Mouse (Mus musculus): Measurements from ENCODE around the gene Nxf1. TPM values are rescaled to one million over a fixed set of nuclear protein-coding genes. Genes with fewer than 3 reads are reported as not detected.
A peak's percentile ranks its signal among the peaks of the same experiment; 100 is the strongest.

The Nxf1 gene
- 10 to 100 TPM; 90.2 to 98.8 TPM for total RNA-seq (2021)
- long read RNA-seq, experiment 1, full-length matches to known transcripts: 77 of 118 reads
- long read RNA-seq, experiment 1, partial matches to known transcripts: 27 of 118 reads
- long read RNA-seq, experiment 1, other reads (novel, unspliced or antisense): 14 of 118 reads
- long read RNA-seq, experiment 2, full-length matches to known transcripts: 59 of 112 reads
- long read RNA-seq, experiment 2, partial matches to known transcripts: 35 of 112 reads
- long read RNA-seq, experiment 2, other reads (novel, unspliced or antisense): 18 of 112 reads

GRCm38 (mm10) chr19:8756635-8757387 lies at the start of gene Nxf1:
TSS of gene Nxf1 (plus strand) at chr19:8757073.
- peak within 1 kb of the TSS; percentile 93 for H3K4me3 ChIP-seq
- peak; percentile 93 to 94 for DNase-seq (ENCODE audit: extremely low spot score in 1 of 2, low spot score in 2 of 2)
- intact Hi-C loops (cut with DNase I): loop anchor here (1.0 kb wide), 1 partner anchor 17 kb away; the partner anchor contains the start of gene Tmem179b
- TF ChIP-seq CTCF (IDR thresholded peaks at IDR 0.05): no peak; the same call in 1 of the 2 replicates
- H3K27ac ChIP-seq: peak within 1 kb of the TSS; percentile 91

- Histone ChIP-seq H3K4me3 (no peak overlapping the region), H3K27ac (no peak overlapping the region)
- TF ChIP-seq CTCF (IDR thresholded peaks at IDR 0.05): no peak
Measured at GRCm38 (mm10) chr19:8708954-8709353, 47.9 kb upstream of the Nxf1 start.

GRCm38 (mm10) chr19:8710057-8710456 lies 46.8 kb upstream of the Nxf1 start:
- no peak for DNase-seq (ENCODE audit: extremely low spot score in 1 of 2, low spot score in 2 of 2)
- TF ChIP-seq CTCF (IDR thresholded peaks at IDR 0.05): no peak
- Histone ChIP-seq H3K4me3 (no peak overlapping the region), H3K27ac (no peak overlapping the region)
- intact Hi-C loops (cut with DNase I): no loop called here

More at GRCm38 (mm10) chr19:8708954-8709353, 47.9 kb upstream of the Nxf1 start:
- DNase-seq (ENCODE audit: extremely low spot score in 1 of 2, low spot score in 2 of 2): no peak
- intact Hi-C loops (cut with DNase I): no loop called here

- no peak for DNase-seq (ENCODE audit: extremely low spot score in 1 of 2, low spot score in 2 of 2)
- intact Hi-C loops (cut with DNase I): no loop called here
- H3K4me3 ChIP-seq: peak overlapping the region; percentile 88
- no peak overlapping the region for H3K27ac ChIP-seq
- no peak for TF ChIP-seq CTCF (IDR thresholded peaks at IDR 0.05)
Measured at GRCm38 (mm10) chr19:8711506-8711905, 45.4 kb upstream of the Nxf1 start.

- intact Hi-C loops (cut with DNase I): no loop called here
Measured at GRCm38 (mm10) chr19:8711949-8712869, 44.7 kb upstream of the Nxf1 start.

GRCm38 (mm10) chr19:8712870-8713305 lies 44.0 kb upstream of the Nxf1 start:
- H3K4me3 ChIP-seq: peak overlapping the region; percentile 88
- H3K27ac ChIP-seq: peak overlapping the region; percentile 93
- DNase-seq (ENCODE audit: extremely low spot score in 1 of 2, low spot score in 2 of 2): peak; percentile 56 to 66
- intact Hi-C loops (cut with DNase I): no loop called here
- no peak for TF ChIP-seq CTCF (IDR thresholded peaks at IDR 0.05)

More at GRCm38 (mm10) chr19:8711949-8712869, 44.7 kb upstream of the Nxf1 start:
- Histone ChIP-seq H3K27ac (peak overlapping the region; percentile 93), H3K4me3 (peak overlapping the region; percentile 88)
- DNase-seq (ENCODE audit: extremely low spot score in 1 of 2, low spot score in 2 of 2): no peak
- no peak for TF ChIP-seq CTCF (IDR thresholded peaks at IDR 0.05)

- intact Hi-C loops (cut with DNase I): no loop called here
- peak; percentile 73 for TF ChIP-seq CTCF (IDR thresholded peaks at IDR 0.05)
Measured at GRCm38 (mm10) chr19:8713306-8713996, 43.4 kb upstream of the Nxf1 start.

GRCm38 (mm10) chr19:8713997-8714652 lies 42.7 kb upstream of the Nxf1 start:
- no peak for TF ChIP-seq CTCF (IDR thresholded peaks at IDR 0.05)
- intact Hi-C loops (cut with DNase I): no loop called here
- DNase-seq (ENCODE audit: extremely low spot score in 1 of 2, low spot score in 2 of 2): no peak
- peak overlapping the region; percentile 88 for H3K4me3 ChIP-seq
- H3K27ac ChIP-seq: peak overlapping the region; percentile 93

More at GRCm38 (mm10) chr19:8713306-8713996, 43.4 kb upstream of the Nxf1 start:
- H3K4me3 ChIP-seq: peak overlapping the region; percentile 88
- DNase-seq (ENCODE audit: extremely low spot score in 1 of 2, low spot score in 2 of 2): peak; percentile 92
- peak overlapping the region; percentile 93 for H3K27ac ChIP-seq

GRCm38 (mm10) chr19:8714653-8715481 lies 42.0 kb upstream of the Nxf1 start:
- no peak overlapping the region for H3K4me3 ChIP-seq
- DNase-seq (ENCODE audit: extremely low spot score in 1 of 2, low spot score in 2 of 2): no peak
- intact Hi-C loops (cut with DNase I): no loop called here
- peak; percentile 3 for TF ChIP-seq CTCF (IDR thresholded peaks at IDR 0.05)
- H3K27ac ChIP-seq: no peak overlapping the region
